Mouse (Mus musculus) R1 (cell line): Measurements from ENCODE around the gene Uri1.

Experiments
- DNase-seq: peaks from one replicate; pipeline ENCODE4 v3.0.0-alpha.2; 2018; ENCODE audit warnings: low read depth, low spot score

The Uri1 gene

GRCm38 (mm10) chr7:37921681-37922430 is 101.5 kb downstream of the Uri1 start:
- no peak for DNase-seq

GRCm38 (mm10) chr7:37918926-37919325 is 104.4 kb downstream of the Uri1 start:
- peak; percentile 29 for DNase-seq

GRCm38 (mm10) chr7:37916762-37917439 is 106.5 kb downstream of the Uri1 start:
- no peak for DNase-seq

GRCm38 (mm10) chr7:37911802-37912122 is 111.6 kb downstream of the Uri1 start:
- no peak for DNase-seq

- DNase-seq, result no peak
Observed at GRCm38 (mm10) chr7:37911114-37911801, 112.1 kb downstream of the Uri1 start.

GRCm38 (mm10) chr7:37910161-37910560 is 113.2 kb downstream of the Uri1 start:
- no peak for DNase-seq
